Comparison of ENCODE assay signal across 8 mouse cellular contexts in the genomic region with DNA sequence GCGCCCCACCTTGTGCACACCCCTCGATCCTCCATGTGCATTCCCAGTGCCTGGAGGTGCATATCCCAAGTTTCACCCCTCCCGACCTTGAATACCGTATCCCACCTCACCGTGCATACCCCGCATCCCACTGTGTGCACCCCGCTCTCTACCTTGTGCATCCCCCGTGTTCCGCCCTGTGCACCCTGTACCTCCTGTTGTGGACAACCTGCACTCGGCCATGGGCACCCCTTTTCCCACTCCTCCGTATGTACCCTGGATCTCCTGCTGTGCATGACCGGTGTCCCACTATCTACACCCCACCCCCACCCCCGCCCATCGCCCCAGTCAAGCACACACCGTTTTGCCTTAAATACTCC. TPM values are rescaled to one million over a fixed set of nuclear protein-coding genes. Genes with fewer than 3 reads are reported as not detected.
A peak's percentile ranks its signal among the peaks of the same experiment; 100 is the strongest.
DNase-seq lines count a peak whose midpoint lies in the region; ATAC-seq and TF ChIP-seq lines count a peak whose summit lies in the region.

No protein-coding gene starts in this region.

- H3K4me3 ChIP-seq in thymus, adult 2 months (ENCODE audit: control insufficient read depth, insufficient read depth, low read length): peak overlapping the region; percentile 67
- peak overlapping the region; percentile 75 for H3K4me3 ChIP-seq in limb, embryonic 13.5 days
- H3K4me3 ChIP-seq in olfactory bulb, adult 2 months (ENCODE audit: insufficient read depth, low read depth, low read length): peak overlapping the region; percentile 80

- 18% methylated on average over 15 of the region's 15 CpGs for WGBS in thymus, adult 2 months
- 1% methylated on average over 15 of the region's 15 CpGs for WGBS in limb, embryonic 13.5 days
- 3% methylated on average over 15 of the region's 15 CpGs for WGBS in olfactory bulb, adult 2 months

- peak; percentile 39 for DNase-seq in embryo, embryonic 9.5 days (ENCODE audit: extremely low spot score)
- DNase-seq in embryo, embryonic 10.5 days (ENCODE audit: low spot score): no peak
- DNase-seq in thymus, adult 2 months: no peak
- DNase-seq in thymus, postnatal 14 days: no peak
- no peak for DNase-seq in left cerebral cortex, adult 18-20 months (ENCODE audit: low spot score in 2 of 2)
- DNase-seq in layer of hippocampus, postnatal 14 days (ENCODE audit: low spot score in 2 of 2): no peak

- H3K27ac ChIP-seq in thymus, adult 2 months (ENCODE audit: control insufficient read depth, insufficient read depth, low read length): no peak overlapping the region
- H3K27ac ChIP-seq in limb, embryonic 13.5 days: no peak overlapping the region
- H3K27ac ChIP-seq in olfactory bulb, adult 2 months (ENCODE audit: insufficient read depth, low read depth, low read length): 0 out of 2 replicates have a peak overlapping the region, but pooled peaks have one; percentile 28

- TF ChIP-seq CTCF in thymus, adult 2 months (IDR thresholded peaks at IDR 0.05; ENCODE audit: borderline replicate concordance, control insufficient read depth, extremely low read depth, insufficient read depth, low read length, poor library complexity): no peak
- no peak for TF ChIP-seq CTCF in olfactory bulb, adult 2 months (IDR thresholded peaks at IDR 0.05; ENCODE audit: insufficient read depth, low read depth, low read length)

- no peaks in the 10 kb centered on the region; the same call in 1 of the 2 replicates for H3K27me3 ChIP-seq in thymus, adult 2 months (ENCODE audit: control insufficient read depth, insufficient read depth, low read length)
- H3K27me3 ChIP-seq in limb, embryonic 13.5 days: 0 out of 2 replicates have a peak, but pooled peaks cover 3% of the 10 kb centered on the region

- no peaks in the 10 kb centered on the region for H3K9me3 ChIP-seq in limb, embryonic 13.5 days

- TF ChIP-seq POLR2A in thymus, adult 2 months (IDR thresholded peaks at IDR 0.05; ENCODE audit: control insufficient read depth, extremely low read depth, insufficient read depth, low read length, poor library complexity): no peak
- no peak for TF ChIP-seq POLR2A in olfactory bulb, adult 2 months (IDR thresholded peaks at IDR 0.05; ENCODE audit: insufficient read depth, low read depth, low read length)

- H3K36me3 ChIP-seq in thymus, adult 2 months (ENCODE audit: control insufficient read depth, insufficient read depth, low read length): no peaks in the 10 kb centered on the region
- no peaks in the 10 kb centered on the region for H3K36me3 ChIP-seq in limb, embryonic 13.5 days

- peak overlapping the region; percentile 95 for H3K4me2 ChIP-seq in limb, embryonic 13.5 days (replicated peaks)

- peaks cover 8% of the 10 kb centered on the region for H3K4me1 ChIP-seq in thymus, adult 2 months (replicated peaks; ENCODE audit: control insufficient read depth, insufficient read depth, low read length)
- H3K4me1 ChIP-seq in limb, embryonic 13.5 days: peaks cover 33% of the 10 kb centered on the region
- H3K4me1 ChIP-seq in olfactory bulb, adult 2 months (ENCODE audit: control insufficient read depth, insufficient read depth, low read length): peaks cover 9% of the 10 kb centered on the region

- peak overlapping the region; percentile 89 for H3K9ac ChIP-seq in limb, embryonic 13.5 days

- peak; percentile 30; the same call in 1 of the 2 replicates for ATAC-seq in limb, embryonic 13.5 days (ENCODE audit: low FRiP score, low read depth)

RNA-seq across cellular contexts. Expression of a gene that starts 0.9 kb away (rescaled TPM):
- 4.1 and 4.7 TPM in 2 replicates for polyA plus RNA-seq in thymus, adult 2 months (2012; rRNA removed)
- 15.6 and 15.7 TPM in 2 replicates for polyA plus RNA-seq in limb, embryonic 13.5 days (2015; fragmentation: Nextera tagmentation; extraction: Ambion mirVana)
- polyA plus RNA-seq in olfactory bulb, adult 2 months (2012; ENCODE audit: insufficient read depth, insufficient read length, low replicate concordance, missing spikeins): not detected in 2 replicates
- total RNA-seq in left cerebral cortex, adult 18-20 months (2021): 10 to 100 TPM; 16.2 to 17.3 TPM
- 10 to 100 TPM; 15.0 to 15.7 TPM for total RNA-seq in layer of hippocampus, postnatal 14 days (2021)

RNA-seq across cellular contexts. Expression of a gene that starts 42.8 kb away (rescaled TPM):
- polyA plus RNA-seq in thymus, adult 2 months (2012; rRNA removed): 15.3 and 18.7 TPM in 2 replicates
- 57.9 and 72.5 TPM in 2 replicates for polyA plus RNA-seq in limb, embryonic 13.5 days (2015; fragmentation: Nextera tagmentation; extraction: Ambion mirVana)
- polyA plus RNA-seq in olfactory bulb, adult 2 months (2012; ENCODE audit: insufficient read depth, insufficient read length, low replicate concordance, missing spikeins): 581 TPM in 1 of 2 replicates, not detected in the other
- 100 to 1,000 TPM; 352 to 354 TPM for total RNA-seq in left cerebral cortex, adult 18-20 months (2021)
- 100 to 1,000 TPM; 237 to 281 TPM for total RNA-seq in layer of hippocampus, postnatal 14 days (2021)
